In genomic region chr14:124264541-124265059, GRCm38 (mm10) we compare ENCODE assay signal across 22 mouse cellular contexts.
DNase-seq lines count a peak whose midpoint lies in the region; ATAC-seq and TF ChIP-seq lines count a peak whose summit lies in the region.
"Had no signal": no experiment of that assay in that cellular context is flagged by ENCODE, and none has a peak within 500 bp of the region (broad histone marks: within the 10 kb centered on the region; RNA-seq: fewer than 3 reads in every experiment).

No protein-coding gene starts in this region.

- H3K4me1 ChIP-seq in embryonic facial prominence, embryonic 11.5 days (ENCODE audit: control insufficient read depth, insufficient read depth, low read length), result no peaks in the 10 kb centered on the region
- no peaks in the 10 kb centered on the region for H3K4me1 ChIP-seq in embryonic facial prominence, embryonic 10.5 days
- H3K4me1 ChIP-seq in MEL (ENCODE audit: control insufficient read depth in 1 of 2, insufficient read depth in 2 of 2, low read length in 2 of 2), result no peaks in the 10 kb centered on the region
- H3K4me1 ChIP-seq in intestine, embryonic 14.5 days (replicated peaks; ENCODE audit: control insufficient read depth, insufficient read depth, low read length), result no peaks in the 10 kb centered on the region
- H3K4me1 ChIP-seq: forebrain, embryonic 13.5 days; heart, embryonic 15.5 days; hindbrain, embryonic 13.5 days had no signal

- no peak for TF ChIP-seq POLR2A in MEL (IDR thresholded peaks at IDR 0.05; ENCODE audit: control insufficient read depth in 1 of 2, insufficient read depth in 1 of 2, low read depth in 1 of 2, low read length in 2 of 2, poor library complexity in 1 of 2)

- no peak for TF ChIP-seq RAD21 in MEL (IDR thresholded peaks at IDR 0.05; ENCODE audit: low read depth, low read length)

- WGBS in embryonic facial prominence, embryonic 11.5 days, result 42% methylated on average over 2 of the region's 2 CpGs
- 42% methylated on average over 2 of the region's 2 CpGs for WGBS in embryonic facial prominence, embryonic 10.5 days
- 37% methylated on average over 2 of the region's 2 CpGs for WGBS in intestine, embryonic 14.5 days

- no peaks in the 10 kb centered on the region for H3K9me3 ChIP-seq in embryonic facial prominence, embryonic 11.5 days (replicated peaks; ENCODE audit: control insufficient read depth, low read length)
- no peaks in the 10 kb centered on the region for H3K9me3 ChIP-seq in embryonic facial prominence, embryonic 10.5 days
- H3K9me3 ChIP-seq in MEL (replicated peaks; ENCODE audit: insufficient read depth, low read length), result no peaks in the 10 kb centered on the region
- no peaks in the 10 kb centered on the region for H3K9me3 ChIP-seq in intestine, embryonic 14.5 days (ENCODE audit: control insufficient read depth, low read length)
- H3K9me3 ChIP-seq: forebrain, embryonic 13.5 days; heart, embryonic 15.5 days; hindbrain, embryonic 13.5 days had no signal

- no peak overlapping the region for H3K4me2 ChIP-seq in embryonic facial prominence, embryonic 11.5 days (ENCODE audit: low read depth, low read length)
- no peak overlapping the region for H3K4me2 ChIP-seq in intestine, embryonic 14.5 days (ENCODE audit: low read length)
- H3K4me2 ChIP-seq: forebrain, embryonic 13.5 days; heart, embryonic 11.5 days; heart, embryonic 15.5 days; hindbrain, embryonic 13.5 days had no signal

- H3K9ac ChIP-seq in embryonic facial prominence, embryonic 11.5 days (replicated peaks; ENCODE audit: low read length), result no peak overlapping the region
- H3K9ac ChIP-seq in MEL (ENCODE audit: control insufficient read depth, low read depth, low read length, poor library complexity, severe bottlenecking), result no peak overlapping the region
- H3K9ac ChIP-seq in intestine, embryonic 14.5 days (ENCODE audit: low read length), result no peak overlapping the region
- H3K9ac ChIP-seq: forebrain, embryonic 13.5 days; forebrain, postnatal 0 days; heart, embryonic 15.5 days; hindbrain, embryonic 13.5 days had no signal

- no peaks in the 10 kb centered on the region for H3K79me2 ChIP-seq in MEL (ENCODE audit: control insufficient read depth, insufficient read depth, low read length, poor library complexity)

- TF ChIP-seq EP300 in MEL (IDR thresholded peaks at IDR 0.05; ENCODE audit: low read depth in 1 of 2, low read length in 2 of 2), result no peak

- no peak overlapping the region for H3K27ac ChIP-seq in embryonic facial prominence, embryonic 11.5 days (replicated peaks; ENCODE audit: low read depth, low read length)
- H3K27ac ChIP-seq in embryonic facial prominence, embryonic 10.5 days (replicated peaks), result no peak overlapping the region
- no peak overlapping the region for H3K27ac ChIP-seq in MEL (ENCODE audit: control insufficient read depth, low read depth, low read length)
- no peak overlapping the region for H3K27ac ChIP-seq in intestine, embryonic 14.5 days (ENCODE audit: low read depth)
- H3K27ac ChIP-seq: forebrain, embryonic 13.5 days; heart, adult 2 months; heart, embryonic 15.5 days; hindbrain, embryonic 13.5 days; hindbrain, postnatal 0 days had no signal

- no peaks in the 10 kb centered on the region for H3K27me3 ChIP-seq in embryonic facial prominence, embryonic 11.5 days (ENCODE audit: control insufficient read depth, insufficient read depth, low read length)
- no peaks in the 10 kb centered on the region for H3K27me3 ChIP-seq in embryonic facial prominence, embryonic 10.5 days (replicated peaks; ENCODE audit: low read depth, poor library complexity, severe bottlenecking)
- no peaks in the 10 kb centered on the region for H3K27me3 ChIP-seq in MEL (ENCODE audit: control insufficient read depth in 1 of 2, insufficient read depth in 2 of 2, low read length in 2 of 2)
- no peaks in the 10 kb centered on the region for H3K27me3 ChIP-seq in intestine, embryonic 14.5 days (replicated peaks; ENCODE audit: control insufficient read depth, insufficient read depth, low read length)
- H3K27me3 ChIP-seq: CH12.LX; forebrain, embryonic 13.5 days; heart, embryonic 15.5 days; hindbrain, embryonic 13.5 days had no signal

- no peak for TF ChIP-seq CTCF in MEL (IDR thresholded peaks at IDR 0.05 in 2 of 3, conservative IDR thresholded peaks at IDR 0.05 in 1 of 3; ENCODE audit: control insufficient read depth in 1 of 3, insufficient read depth in 1 of 3, low read depth in 2 of 3, low read length in 3 of 3, poor library complexity in 1 of 3, severe bottlenecking in 1 of 3)

- ATAC-seq in embryonic facial prominence, embryonic 11.5 days (replicated peaks; ENCODE audit: insufficient number of reproducible peaks, low FRiP score, low TSS enrichment, low read depth), result peak; percentile 70
- ATAC-seq in intestine, embryonic 14.5 days (replicated peaks; ENCODE audit: low FRiP score, low TSS enrichment, low read depth), result peak; percentile 92
- ATAC-seq in megakaryocyte progenitor cell, adult 5-6 weeks (replicated peaks; ENCODE audit: poor library complexity), result no peak
- ATAC-seq: forebrain, embryonic 13.5 days; forebrain, postnatal 0 days; hindbrain, postnatal 0 days had no signal

- H3K36me3 ChIP-seq in embryonic facial prominence, embryonic 11.5 days (replicated peaks; ENCODE audit: control insufficient read depth, insufficient read depth, low read depth, low read length), result no peaks in the 10 kb centered on the region
- no peaks in the 10 kb centered on the region for H3K36me3 ChIP-seq in embryonic facial prominence, embryonic 10.5 days (replicated peaks)
- no peaks in the 10 kb centered on the region for H3K36me3 ChIP-seq in MEL (ENCODE audit: control insufficient read depth in 1 of 2, insufficient read depth in 2 of 2, low read length in 2 of 2)
- no peaks in the 10 kb centered on the region for H3K36me3 ChIP-seq in intestine, embryonic 14.5 days (ENCODE audit: control insufficient read depth, insufficient read depth, low read length)
- H3K36me3 ChIP-seq: heart, embryonic 15.5 days; hindbrain, embryonic 13.5 days had no signal

- peak; percentile 4 for DNase-seq in embryonic facial prominence, embryonic 11.5 days (ENCODE audit: low spot score)
- DNase-seq in embryonic facial prominence, embryonic 10.5 days (ENCODE audit: low spot score), result no peak
- DNase-seq in MEL (ENCODE audit: low read depth, low spot score), result peak; percentile 12
- DNase-seq in intestine, embryonic 14.5 days (ENCODE audit: low spot score), result no peak
- no peak for DNase-seq in thymus, adult 18-20 months
- no peak for DNase-seq in right cerebral cortex, postnatal 10 days (ENCODE audit: low spot score in 2 of 2)
- DNase-seq: adrenal gland, postnatal 10 days; cerebellum, adult 11 months; cerebellum, adult 8-10 months; cerebellum, postnatal 14 days; embryo, embryonic 11 days; forebrain, postnatal 0 days; gastrocnemius, postnatal 14 days; heart, adult 2 months; heart, postnatal 14 days had no signal

- no peak overlapping the region for H3K4me3 ChIP-seq in embryonic facial prominence, embryonic 11.5 days (ENCODE audit: low read depth, low read length)
- no peak overlapping the region for H3K4me3 ChIP-seq in embryonic facial prominence, embryonic 10.5 days
- H3K4me3 ChIP-seq in MEL (ENCODE audit: control insufficient read depth in 1 of 2, insufficient read depth in 1 of 2, low read depth in 2 of 2, low read length in 2 of 2), result no peak overlapping the region
- H3K4me3 ChIP-seq in intestine, embryonic 14.5 days (ENCODE audit: low read depth, low read length), result no peak overlapping the region
- H3K4me3 ChIP-seq: forebrain, embryonic 13.5 days; heart, adult 2 months; heart, embryonic 15.5 days; hindbrain, embryonic 13.5 days had no signal

TF ChIP-seq in MEL, 35 proteins besides CTCF, POLR2A, EP300 and RAD21:
- TF ChIP-seq MAFK (IDR thresholded peaks at IDR 0.05; ENCODE audit: borderline replicate concordance, low read depth, low read length) (no peak), TAL1 (IDR thresholded peaks at IDR 0.05; ENCODE audit: low read length) (no peak), GATA1 (IDR thresholded peaks at IDR 0.05; ENCODE audit: low read depth, low read length) (0 out of 2 replicates have a peak, but pooled peaks have one; percentile 8)

Comparison
In these comparisons a context has a peak if more than half of its experiments do, and no peak if none do; other contexts are left out.
1. DNase-seq: peak in embryonic facial prominence, embryonic 11.5 days (single experiment) and MEL (single experiment); none in embryonic facial prominence, embryonic 10.5 days (single experiment), intestine, embryonic 14.5 days (single experiment), thymus, adult 18-20 months (0 of 2) and right cerebral cortex, postnatal 10 days (0 of 2).